Mouse (Mus musculus) ES-E14 (cell line): ENCODE data around the gene Mamdc2.

Experiments
- CHD2 ChIP-seq: IDR thresholded peaks from 2 replicates; pipeline ENCODE4 v1.6.1; 2014; ENCODE audit warnings: mild to moderate bottlenecking, low read depth, low read length, inconsistent platforms
- HCFC1 ChIP-seq: IDR thresholded peaks from 2 replicates; pipeline ENCODE4 v1.6.1; 2012; ENCODE audit warnings: low read length, inconsistent platforms, borderline replicate concordance; ENCODE audit not compliant: insufficient read depth
- MAFK ChIP-seq: IDR thresholded peaks from 2 replicates; pipeline ENCODE4 v1.6.1; 2014; ENCODE audit warnings: mild to moderate bottlenecking, low read depth, low read length, inconsistent platforms; ENCODE audit not compliant: insufficient read depth
- ZC3H11A ChIP-seq: IDR thresholded peaks from 2 replicates; pipeline ENCODE4 v1.6.1; 2012; ENCODE audit warnings: low read depth, mild to moderate bottlenecking, inconsistent platforms, low read length, borderline replicate concordance
- ZNF384 ChIP-seq: IDR thresholded peaks from 2 replicates; pipeline ENCODE4 v1.6.1; 2012; ENCODE audit warnings: low read depth, low read length, inconsistent platforms

- TF ChIP-seq MAFK (no peak), ZNF384 (no peak), ZC3H11A (no peak), HCFC1 (no peak), CHD2 (no peak)
Measured at GRCm38 (mm10) chr19:23376536-23377201, 71.6 kb downstream of the Mamdc2 start.
